Mouse (Mus musculus) heart, embryonic 15.5 days (tissue): ENCODE results near the gene Edn2. TPM values are rescaled to one million over a fixed set of nuclear protein-coding genes. Genes with fewer than 3 reads are reported as not detected.

Experiments used
- ATAC-seq: fragments of 200-750 bp; cut with Nextera tagmentation; replicated peaks from 2 replicates; pipeline ENCODE4 v1.8.0; 2017; ENCODE audit warnings: low read depth, moderate TSS enrichment; ENCODE audit not compliant: insufficient number of reproducible peaks, insufficient read depth, low FRiP score
- H3K27ac ChIP-seq: fragments of 300-500 bp; sonication (generic); 2 replicates; pipeline ENCODE4 v1.5.1; 2015; ENCODE audit warnings: mild to moderate bottlenecking, inconsistent platforms
- H3K27me3 ChIP-seq: fragments of 300-500 bp; sonication (generic); 2 replicates; pipeline ENCODE4 v1.6.1; 2015; ENCODE audit warnings: inconsistent platforms
- H3K36me3 ChIP-seq: fragments of 300-500 bp; sonication (generic); 2 replicates; pipeline ENCODE4 v1.6.1; 2015; ENCODE audit warnings: mild to moderate bottlenecking, inconsistent platforms
- H3K4me1 ChIP-seq: fragments of 300-500 bp; sonication (generic); replicated peaks from 2 replicates; pipeline ENCODE4 v1.6.1; 2015; ENCODE audit warnings: inconsistent platforms
- H3K4me2 ChIP-seq: fragments of 300-500 bp; sonication (generic); 2 replicates; pipeline ENCODE4 v1.6.1; 2015; ENCODE audit warnings: inconsistent platforms, mild to moderate bottlenecking, moderate library complexity
- H3K4me3 ChIP-seq: fragments of 300-500 bp; sonication (generic); 2 replicates; pipeline ENCODE4 v1.5.1; 2015; ENCODE audit warnings: mild to moderate bottlenecking, inconsistent platforms
- H3K9ac ChIP-seq: fragments of 300-500 bp; sonication (generic); 2 replicates; pipeline ENCODE4 v1.6.1; 2015; ENCODE audit warnings: mild to moderate bottlenecking, inconsistent platforms
- H3K9me3 ChIP-seq: fragments of 300-500 bp; sonication (generic); replicated peaks from 2 replicates; pipeline ENCODE4 v1.6.1; 2016; ENCODE audit warnings: inconsistent platforms
- WGBS: fragments of 180-500 bp; shearing (Covaris S2); methylation state at CpG from one replicate; pipeline ENCODE4 v1.1.7; 2015; ENCODE audit warnings: mixed read lengths; 5-methylcytosine and 5-hydroxymethylcytosine counted together
- polyA plus RNA-seq: library from polyadenylated mRNA; unstranded; fragments of >200 nt; fragmentation: Nextera tagmentation; extraction: Ambion mirVana; gene quantifications from 2 replicates; pipeline ENCODE4 v1.2.1, GENCODE M21; 2015

Gene Edn2
- 0.54 and 0.71 TPM in 2 replicates for polyA plus RNA-seq

GRCm38 (mm10) chr4:120161166-120161949, at the start of gene Edn2:
TSS of gene Edn2 (plus strand) at chr4:120161206.
- Histone ChIP-seq H3K4me2 (peak within 1 kb of the TSS; percentile 55), H3K9me3 (no peaks in the 10 kb centered on the region), H3K27me3 (peaks cover 6% of the 10 kb centered on the region; the same call in 1 of the 2 replicates), H3K36me3 (no peaks in the 10 kb centered on the region), H3K4me3 (peak within 1 kb of the TSS; percentile 25; the same call in 1 of the 2 replicates), H3K27ac (0 out of 2 replicates have a peak within 1 kb of the TSS, but pooled peaks have one; percentile 37), H3K4me1 (peaks cover 41% of the 10 kb centered on the region), H3K9ac (0 out of 2 replicates have a peak within 1 kb of the TSS, but pooled peaks have one; percentile 16)
- peak; percentile 85 for ATAC-seq
- 36% methylated on average over 29 of the region's 29 CpGs for WGBS

- no peaks in the 10 kb centered on the region for H3K4me1 ChIP-seq
- no peak overlapping the region for H3K9ac ChIP-seq
- H3K4me3 ChIP-seq = no peak overlapping the region
- H3K27ac ChIP-seq = no peak overlapping the region
- no peaks in the 10 kb centered on the region for H3K36me3 ChIP-seq
- H3K27me3 ChIP-seq = no peaks in the 10 kb centered on the region
- WGBS = 73% methylated on average over 3 of the region's 3 CpGs
- no peaks in the 10 kb centered on the region for H3K9me3 ChIP-seq
- no peak overlapping the region for H3K4me2 ChIP-seq
- ATAC-seq = no peak
These were observed 45.5 kb upstream of the Edn2 start for GRCm38 (mm10) chr4:120115516-120115915.

- ATAC-seq = no peak
These were observed 44.7 kb upstream of the Edn2 start for GRCm38 (mm10) chr4:120116312-120116711.

GRCm38 (mm10) chr4:120120276-120120675, 40.7 kb upstream of the Edn2 start:
- no peak overlapping the region for H3K4me2 ChIP-seq
- ATAC-seq = no peak
- H3K9me3 ChIP-seq = no peaks in the 10 kb centered on the region
- no peaks in the 10 kb centered on the region for H3K27me3 ChIP-seq
- no peaks in the 10 kb centered on the region for H3K36me3 ChIP-seq
- no peak overlapping the region for H3K4me3 ChIP-seq
- H3K4me1 ChIP-seq = peaks cover 7% of the 10 kb centered on the region; the same call in 1 of the 2 replicates
- H3K9ac ChIP-seq = no peak overlapping the region
- no peak overlapping the region for H3K27ac ChIP-seq
- WGBS = 25% methylated on average over 8 of the region's 8 CpGs

More at GRCm38 (mm10) chr4:120116312-120116711, 44.7 kb upstream of the Edn2 start:
- Histone ChIP-seq H3K27me3 (no peaks in the 10 kb centered on the region), H3K4me2 (no peak overlapping the region), H3K9me3 (no peaks in the 10 kb centered on the region), H3K4me3 (no peak overlapping the region), H3K4me1 (no peaks in the 10 kb centered on the region), H3K36me3 (no peaks in the 10 kb centered on the region), H3K27ac (no peak overlapping the region), H3K9ac (no peak overlapping the region)
- 62% methylated on average over 1 of the region's 1 CpGs for WGBS

- Histone ChIP-seq H3K27ac (no peak overlapping the region), H3K4me3 (no peak overlapping the region), H3K4me1 (peaks cover 42% of the 10 kb centered on the region), H3K9ac (no peak overlapping the region), H3K4me2 (no peak overlapping the region), H3K9me3 (no peaks in the 10 kb centered on the region), H3K27me3 (no peaks in the 10 kb centered on the region), H3K36me3 (no peaks in the 10 kb centered on the region)
- no peak for ATAC-seq
- WGBS = 71% methylated on average over 6 of the region's 6 CpGs
These were observed 36.4 kb upstream of the Edn2 start for GRCm38 (mm10) chr4:120124656-120125055.

GRCm38 (mm10) chr4:120126047-120126446, 35.0 kb upstream of the Edn2 start:
- no peak for ATAC-seq
- Histone ChIP-seq H3K27ac (no peak overlapping the region), H3K36me3 (no peaks in the 10 kb centered on the region), H3K4me3 (no peak overlapping the region), H3K4me2 (no peak overlapping the region), H3K9ac (no peak overlapping the region), H3K9me3 (no peaks in the 10 kb centered on the region), H3K27me3 (no peaks in the 10 kb centered on the region), H3K4me1 (peaks cover 47% of the 10 kb centered on the region)
- 66% methylated on average over 6 of the region's 6 CpGs for WGBS

GRCm38 (mm10) chr4:120127333-120127732, 33.7 kb upstream of the Edn2 start:
- H3K9me3 ChIP-seq = no peaks in the 10 kb centered on the region
- WGBS = 82% methylated on average over 3 of the region's 3 CpGs
- no peak overlapping the region for H3K4me2 ChIP-seq
- ATAC-seq = no peak
- H3K9ac ChIP-seq = no peak overlapping the region
- peaks cover 2% of the 10 kb centered on the region; the same call in 1 of the 2 replicates for H3K27me3 ChIP-seq
- peaks cover 60% of the 10 kb centered on the region for H3K4me1 ChIP-seq
- no peak overlapping the region for H3K4me3 ChIP-seq
- H3K27ac ChIP-seq = peak overlapping the region; percentile 17; the same call in 1 of the 2 replicates
- H3K36me3 ChIP-seq = no peaks in the 10 kb centered on the region

- H3K4me3 ChIP-seq = no peak overlapping the region
- H3K27me3 ChIP-seq = peaks cover 5% of the 10 kb centered on the region; the same call in 1 of the 2 replicates
- no peaks in the 10 kb centered on the region for H3K36me3 ChIP-seq
- peak overlapping the region; percentile 17; the same call in 1 of the 2 replicates for H3K27ac ChIP-seq
- H3K4me2 ChIP-seq = no peak overlapping the region
- 52% methylated on average over 4 of the region's 4 CpGs for WGBS
- no peaks in the 10 kb centered on the region for H3K9me3 ChIP-seq
- H3K9ac ChIP-seq = no peak overlapping the region
- peak; percentile 63 for ATAC-seq
- peaks cover 63% of the 10 kb centered on the region for H3K4me1 ChIP-seq
These were observed 33.0 kb upstream of the Edn2 start for GRCm38 (mm10) chr4:120128033-120128432.

- Histone ChIP-seq H3K4me2 (no peak overlapping the region), H3K27ac (no peak overlapping the region), H3K4me1 (peaks cover 63% of the 10 kb centered on the region), H3K9ac (no peak overlapping the region), H3K36me3 (no peaks in the 10 kb centered on the region), H3K27me3 (peaks cover 13% of the 10 kb centered on the region; the same call in 1 of the 2 replicates), H3K9me3 (no peaks in the 10 kb centered on the region), H3K4me3 (no peak overlapping the region)
- 38% methylated on average over 4 of the region's 4 CpGs for WGBS
- no peak for ATAC-seq
These were observed 31.6 kb upstream of the Edn2 start for GRCm38 (mm10) chr4:120129233-120129885.

- Histone ChIP-seq H3K4me3 (no peak overlapping the region), H3K4me2 (0 out of 2 replicates have a peak overlapping the region, but pooled peaks have one; percentile 1), H3K27me3 (peaks cover 17% of the 10 kb centered on the region; the same call in 1 of the 2 replicates), H3K4me1 (peaks cover 51% of the 10 kb centered on the region), H3K36me3 (no peaks in the 10 kb centered on the region), H3K27ac (peak overlapping the region; percentile 35), H3K9ac (no peak overlapping the region), H3K9me3 (no peaks in the 10 kb centered on the region)
- 76% methylated on average over 4 of the region's 4 CpGs for WGBS
- no peak for ATAC-seq
These were observed 30.1 kb upstream of the Edn2 start for GRCm38 (mm10) chr4:120130926-120131325.

GRCm38 (mm10) chr4:120131441-120132220, 29.4 kb upstream of the Edn2 start:
- Histone ChIP-seq H3K27ac (peak overlapping the region; percentile 35), H3K4me1 (peaks cover 46% of the 10 kb centered on the region), H3K4me3 (no peak overlapping the region), H3K9me3 (no peaks in the 10 kb centered on the region), H3K36me3 (no peaks in the 10 kb centered on the region), H3K4me2 (peak overlapping the region; percentile 1; the same call in 1 of the 2 replicates), H3K27me3 (peaks cover 18% of the 10 kb centered on the region; the same call in 1 of the 2 replicates), H3K9ac (no peak overlapping the region)
- peak; percentile 82 for ATAC-seq
- WGBS = 41% methylated on average over 24 of the region's 24 CpGs
